Mouse (Mus musculus): Measurements from ENCODE around the gene E130116L18Rik.

DNA sequence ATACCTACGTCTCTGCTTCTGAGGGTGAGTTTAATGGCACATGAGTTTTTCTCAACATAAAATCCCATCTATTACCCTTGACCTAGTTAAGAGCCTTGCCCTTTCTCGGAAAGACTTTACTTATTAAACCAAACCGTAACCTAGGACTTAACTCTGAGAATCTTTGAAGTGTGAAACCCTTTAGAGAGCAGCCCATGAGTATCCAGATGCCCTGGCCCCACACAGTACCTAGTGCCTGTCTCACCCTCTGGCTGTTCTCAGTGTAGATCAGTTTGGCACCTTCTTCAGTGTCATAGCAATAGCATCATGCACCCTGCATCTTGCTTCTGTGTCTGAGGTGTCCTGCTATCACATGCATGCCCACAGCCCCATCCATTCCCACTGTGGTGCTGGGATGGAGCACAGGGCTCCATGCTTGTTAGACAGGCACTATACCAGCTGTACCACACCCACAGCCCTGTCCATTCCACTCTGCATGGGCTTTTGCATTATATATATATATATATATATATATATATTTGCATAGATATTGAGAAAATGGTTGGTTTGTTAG, 42.9 kb downstream of the E130116L18Rik start:
- TF ChIP-seq GATA1 (IDR thresholded peaks at IDR 0.05; ENCODE audit: low read length) (no peak), TAL1 (IDR thresholded peaks at IDR 0.05; ENCODE audit: low read length) (no peak)
